Mouse (Mus musculus) heart, embryonic 11.5 days (tissue): ENCODE results near the gene Tln1. TPM values are rescaled to one million over a fixed set of nuclear protein-coding genes. Genes with fewer than 3 reads are reported as not detected.

Experiments used
- ATAC-seq: fragments of 200-750 bp; cut with Nextera tagmentation; replicated peaks from 2 replicates; pipeline ENCODE4 v1.8.0; 2017; ENCODE audit warnings: moderate library complexity; ENCODE audit not compliant: insufficient number of reproducible peaks, low FRiP score, low TSS enrichment
- H3K27ac ChIP-seq: fragments of 300-500 bp; sonication (generic); 2 replicates; pipeline ENCODE4 v1.5.1; 2014; ENCODE audit warnings: mild to moderate bottlenecking, low read depth, low read length
- H3K27me3 ChIP-seq: fragments of 300-500 bp; sonication (generic); 2 replicates; pipeline ENCODE4 v1.6.1; 2014; ENCODE audit warnings: mild to moderate bottlenecking, low read length, mixed read lengths; ENCODE audit not compliant: control insufficient read depth, insufficient read depth
- H3K36me3 ChIP-seq: fragments of 300-500 bp; sonication (generic); 2 replicates; pipeline ENCODE4 v1.6.1; 2014; ENCODE audit warnings: mild to moderate bottlenecking, low read length, moderate library complexity, mixed read lengths; ENCODE audit not compliant: control insufficient read depth, insufficient read depth
- H3K4me1 ChIP-seq: fragments of 300-500 bp; sonication (generic); 2 replicates; pipeline ENCODE4 v1.6.1; 2014; ENCODE audit warnings: low read length; ENCODE audit not compliant: control insufficient read depth, insufficient read depth
- H3K4me2 ChIP-seq: fragments of 300-500 bp; sonication (generic); 2 replicates; pipeline ENCODE4 v1.6.1; 2014; ENCODE audit warnings: mild to moderate bottlenecking, moderate library complexity
- H3K4me3 ChIP-seq: fragments of 300-500 bp; sonication (generic); 2 replicates; pipeline ENCODE4 v1.5.1; 2014; ENCODE audit warnings: low read depth, low read length
- H3K9ac ChIP-seq: fragments of 300-500 bp; sonication (generic); 2 replicates; pipeline ENCODE4 v1.6.1; 2014; ENCODE audit warnings: mild to moderate bottlenecking, low read depth, low read length, moderate library complexity
- H3K9me3 ChIP-seq: fragments of 300-500 bp; sonication (generic); replicated peaks from 2 replicates; pipeline ENCODE4 v1.6.1; 2016; ENCODE audit warnings: low read length; ENCODE audit not compliant: control insufficient read depth
- WGBS: fragments of 180-500 bp; shearing (Covaris S2); extraction: QIAGEN DNeasy Blood & Tissue Kit; methylation state at CpG from one replicate; pipeline ENCODE4 v1.1.7; 2014; ENCODE audit not compliant: insufficient replicate concordance; 5-methylcytosine and 5-hydroxymethylcytosine counted together
- polyA plus RNA-seq: library from polyadenylated mRNA; unstranded; fragments of >200 nt; fragmentation: Nextera tagmentation; extraction: Ambion mirVana; gene quantifications from 2 replicates; pipeline ENCODE4 v1.2.1, GENCODE M21; 2014

Gene Tln1
- polyA plus RNA-seq, 1 experiment from 2014 or later, result 86.2 TPM

- Histone ChIP-seq H3K36me3 (peaks cover 14% of the 10 kb centered on the region), H3K9me3 (no peaks in the 10 kb centered on the region), H3K4me3 (no peak overlapping the region), H3K4me2 (no peak overlapping the region), H3K27ac (no peak overlapping the region), H3K4me1 (peaks cover 11% of the 10 kb centered on the region), H3K27me3 (no peaks in the 10 kb centered on the region), H3K9ac (no peak overlapping the region)
- WGBS, result 92% methylated on average over 5 of the region's 5 CpGs
- no peak for ATAC-seq
These were observed 19.8 kb upstream of the Tln1 start for GRCm38 (mm10) chr4:43582241-43582640.

DNA sequence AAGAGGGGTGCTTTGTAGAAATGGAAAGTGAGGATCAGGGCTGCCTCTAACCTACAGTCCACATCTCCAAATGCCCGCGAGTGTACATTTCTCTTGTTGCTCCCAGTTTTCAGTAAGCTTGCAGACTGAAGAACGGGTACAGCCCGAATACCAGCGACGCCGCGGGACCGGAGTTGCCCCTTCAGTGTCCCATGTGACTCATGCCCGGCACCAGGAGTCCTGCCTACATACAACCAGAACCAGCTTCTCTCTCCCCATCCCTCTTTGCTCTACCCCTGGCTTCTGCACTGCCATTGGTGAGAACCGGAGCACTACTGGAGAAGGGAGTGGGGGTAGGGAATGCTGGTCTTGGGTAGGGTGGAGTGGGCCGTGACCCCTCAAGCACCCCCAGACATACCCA, 18.9 kb upstream of the Tln1 start:
- WGBS, result 94% methylated on average over 12 of the region's 12 CpGs
- Histone ChIP-seq H3K27ac (no peak overlapping the region), H3K4me3 (no peak overlapping the region), H3K9me3 (no peaks in the 10 kb centered on the region), H3K27me3 (no peaks in the 10 kb centered on the region), H3K4me2 (no peak overlapping the region), H3K4me1 (peaks cover 20% of the 10 kb centered on the region), H3K9ac (no peak overlapping the region), H3K36me3 (peaks cover 14% of the 10 kb centered on the region)
- no peak for ATAC-seq

DNA sequence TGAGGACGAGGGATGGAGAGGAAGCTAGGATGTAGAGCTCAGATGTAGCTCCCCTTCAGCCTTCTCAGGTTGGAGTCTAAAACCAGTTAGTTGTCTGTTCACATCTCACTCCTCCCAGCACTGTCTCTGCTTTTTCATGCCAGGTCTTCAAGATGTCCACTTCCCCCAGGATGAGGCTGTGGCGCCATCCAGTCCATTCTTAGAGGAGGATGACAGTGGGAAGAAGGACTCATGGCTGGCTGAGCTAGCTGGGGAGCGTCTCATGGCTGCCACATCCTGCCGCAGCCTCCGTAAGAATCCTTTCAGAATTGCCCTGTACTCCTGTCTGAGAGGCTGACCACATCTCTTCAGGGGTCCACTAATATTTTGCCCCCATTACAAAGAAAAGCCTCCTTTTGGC, 18.2 kb upstream of the Tln1 start:
- H3K27me3 ChIP-seq, result no peaks in the 10 kb centered on the region
- H3K27ac ChIP-seq, result no peak overlapping the region
- H3K4me2 ChIP-seq, result no peak overlapping the region
- no peak overlapping the region for H3K4me3 ChIP-seq
- ATAC-seq, result no peak
- peaks cover 20% of the 10 kb centered on the region for H3K4me1 ChIP-seq
- WGBS, result 96% methylated on average over 5 of the region's 5 CpGs
- no peak overlapping the region for H3K9ac ChIP-seq
- H3K9me3 ChIP-seq, result no peaks in the 10 kb centered on the region
- H3K36me3 ChIP-seq, result peaks cover 14% of the 10 kb centered on the region

DNA sequence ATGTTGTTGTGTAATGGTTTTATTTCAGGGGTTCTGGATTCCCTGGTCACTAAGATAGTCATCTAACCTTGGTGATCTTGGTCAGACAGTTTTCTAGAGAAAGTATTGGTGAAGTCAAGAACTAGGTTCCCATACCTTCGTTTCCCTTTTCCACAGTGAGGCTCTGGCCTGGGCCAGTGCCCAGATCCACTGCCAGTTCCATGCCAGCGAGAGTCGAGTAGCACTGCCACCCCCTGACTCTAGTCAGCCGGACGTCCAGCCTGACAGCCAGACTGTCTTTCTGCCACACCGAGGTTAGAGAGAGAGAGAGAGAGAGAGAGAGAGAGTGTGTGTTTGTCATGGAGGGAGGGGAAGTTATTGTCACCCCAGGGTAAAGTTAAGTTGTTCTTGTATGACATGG, 17.2 kb upstream of the Tln1 start:
- Histone ChIP-seq H3K4me2 (peak overlapping the region; percentile 93), H3K27ac (no peak overlapping the region), H3K4me1 (peaks cover 19% of the 10 kb centered on the region), H3K9me3 (no peaks in the 10 kb centered on the region), H3K27me3 (no peaks in the 10 kb centered on the region), H3K9ac (peak overlapping the region; percentile 80), H3K36me3 (peaks cover 14% of the 10 kb centered on the region), H3K4me3 (peak overlapping the region; percentile 75)
- ATAC-seq, result no peak
- 84% methylated on average over 6 of the region's 6 CpGs for whole genome bisulfite sequencing

- 3% methylated on average over 10 of the region's 10 CpGs for WGBS
- H3K27ac ChIP-seq, result peak overlapping the region; percentile 80
- H3K9me3 ChIP-seq, result no peaks in the 10 kb centered on the region
- H3K9ac ChIP-seq, result peak overlapping the region; percentile 80
- peaks cover 14% of the 10 kb centered on the region for H3K36me3 ChIP-seq
- H3K27me3 ChIP-seq, result no peaks in the 10 kb centered on the region
- no peak for ATAC-seq
- H3K4me3 ChIP-seq, result peak overlapping the region; percentile 75
- peaks cover 19% of the 10 kb centered on the region for H3K4me1 ChIP-seq
- H3K4me2 ChIP-seq, result peak overlapping the region; percentile 93
These were observed 16.8 kb upstream of the Tln1 start for GRCm38 (mm10) chr4:43579256-43579655.

- H3K4me1 ChIP-seq, result peaks cover 19% of the 10 kb centered on the region
- peak within 1 kb of the TSS; percentile 93 for H3K4me2 ChIP-seq
- under 1% methylated on average over 76 of the region's 76 CpGs for WGBS
- peak within 1 kb of the TSS; percentile 80 for H3K9ac ChIP-seq
- peak within 1 kb of the TSS; percentile 75 for H3K4me3 ChIP-seq
- H3K9me3 ChIP-seq, result no peaks in the 10 kb centered on the region
- H3K36me3 ChIP-seq, result peaks cover 14% of the 10 kb centered on the region
- peak; percentile 92 for ATAC-seq
- no peaks in the 10 kb centered on the region for H3K27me3 ChIP-seq
- H3K27ac ChIP-seq, result peak within 1 kb of the TSS; percentile 80
These were observed 16.1 kb upstream of the Tln1 start, which contains the start of the genes Rgp1 and Gba2 for GRCm38 (mm10) chr4:43578376-43579204. TSS of gene Rgp1 (plus strand) at chr4:43578715. TSS of gene Gba2 (minus strand) at chr4:43578873.

GRCm38 (mm10) chr4:43577237-43577881, 14.9 kb upstream of the Tln1 start:
- Histone ChIP-seq H3K27me3 (no peaks in the 10 kb centered on the region), H3K27ac (no peak overlapping the region), H3K4me1 (peaks cover 19% of the 10 kb centered on the region), H3K4me3 (peak overlapping the region; percentile 75), H3K9me3 (no peaks in the 10 kb centered on the region), H3K36me3 (peaks cover 11% of the 10 kb centered on the region), H3K4me2 (peak overlapping the region; percentile 93), H3K9ac (peak overlapping the region; percentile 80)
- 35% methylated on average over 8 of the region's 8 CpGs for WGBS
- ATAC-seq, result no peak

- ATAC-seq, result no peak
- H3K27ac ChIP-seq, result no peak overlapping the region
- WGBS, result 77% methylated on average over 2 of the region's 2 CpGs
- H3K27me3 ChIP-seq, result no peaks in the 10 kb centered on the region
- H3K9ac ChIP-seq, result no peak overlapping the region
- H3K4me2 ChIP-seq, result no peak overlapping the region
- H3K4me1 ChIP-seq, result peaks cover 19% of the 10 kb centered on the region
- no peak overlapping the region for H3K4me3 ChIP-seq
- no peaks in the 10 kb centered on the region for H3K9me3 ChIP-seq
- H3K36me3 ChIP-seq, result peaks cover 13% of the 10 kb centered on the region; the same call in 1 of the 2 replicates
These were observed 12.9 kb upstream of the Tln1 start for GRCm38 (mm10) chr4:43575356-43575755.
